Mouse (Mus musculus): Measurements from ENCODE around the gene Fktn.

Gene Fktn

GRCm38 (mm10) chr4:53825821-53826605, 112.2 kb downstream of the Fktn start, which contains the start of gene Tmem38b:
Gene Tmem38b (plus strand): TSS chr4:53826045.
- peak in 1 of 2 experiments; percentile 50 for DNase-seq (ENCODE audit: low spot score in 2 of 2)

GRCm38 (mm10) chr4:53826641-53827248, 112.9 kb downstream of the Fktn start:
- DNase-seq (ENCODE audit: low spot score in 2 of 2) = no peak
